Mouse (Mus musculus) limb, embryonic 11.5 days (tissue): ENCODE measurements around the gene Emilin2. TPM values are rescaled to one million over a fixed set of nuclear protein-coding genes. Genes with fewer than 3 reads are reported as not detected.
"Not testable (repeated sequence)": the region's sequence is repeated elsewhere in the genome, so short reads cannot be mapped to it uniquely, and the experiment has no call there.

Experiments
- ATAC-seq: fragments of 200-750 bp; cut with Nextera tagmentation; 2 replicates; pipeline ENCODE4 v1.8.0; 2017; ENCODE audit warnings: low read depth; ENCODE audit not compliant: insufficient number of reproducible peaks, low FRiP score, low TSS enrichment
- DNase-seq: peaks from one replicate; pipeline ENCODE4 v3.0.0-alpha.2; 2015; ENCODE audit warnings: low spot score
- H3K27ac ChIP-seq: fragments of 300-500 bp; sonication (generic); replicated peaks from 2 replicates; pipeline ENCODE4 v1.5.1; 2014; ENCODE audit warnings: low read depth, mild to moderate bottlenecking, low read length
- H3K27me3 ChIP-seq: fragments of 300-500 bp; sonication (generic); 2 replicates; pipeline ENCODE4 v1.6.1; 2014; ENCODE audit warnings: mild to moderate bottlenecking, low read length, mixed read lengths; ENCODE audit not compliant: control insufficient read depth, insufficient read depth
- H3K36me3 ChIP-seq: fragments of 300-500 bp; sonication (generic); 2 replicates; pipeline ENCODE4 v1.6.1; 2014; ENCODE audit warnings: mild to moderate bottlenecking, low read length, moderate library complexity, mixed read lengths; ENCODE audit not compliant: control insufficient read depth, insufficient read depth
- H3K4me1 ChIP-seq: fragments of 300-500 bp; sonication (generic); 2 replicates; pipeline ENCODE4 v1.6.1; 2014; ENCODE audit warnings: low read length, mixed read lengths; ENCODE audit not compliant: control insufficient read depth, insufficient read depth
- H3K4me2 ChIP-seq: fragments of 300-500 bp; sonication (generic); 2 replicates; pipeline ENCODE4 v1.6.1; 2014; ENCODE audit warnings: low read depth, mild to moderate bottlenecking, moderate library complexity; ENCODE audit not compliant: severe bottlenecking
- H3K4me3 ChIP-seq: fragments of 300-500 bp; sonication (generic); 2 replicates; pipeline ENCODE4 v1.5.1; 2014; ENCODE audit warnings: low read depth, low read length
- H3K9ac ChIP-seq: fragments of 300-500 bp; sonication (generic); 2 replicates; pipeline ENCODE4 v1.6.1; 2014; ENCODE audit warnings: mild to moderate bottlenecking, low read length
- H3K9me3 ChIP-seq: fragments of 300-500 bp; sonication (generic); 2 replicates; pipeline ENCODE4 v1.6.1; 2016; ENCODE audit warnings: low read length; ENCODE audit not compliant: control insufficient read depth
- WGBS: fragments of 180-500 bp; shearing (Covaris S2); extraction: QIAGEN DNeasy Blood & Tissue Kit; methylation state at CpG from one replicate; pipeline ENCODE4 v1.1.7; 2014; 5-methylcytosine and 5-hydroxymethylcytosine counted together
- polyA plus RNA-seq: library from polyadenylated mRNA; unstranded; fragments of >200 nt; fragmentation: Nextera tagmentation; extraction: Ambion mirVana; gene quantifications from 2 replicates; pipeline ENCODE4 v1.2.1, GENCODE M21; 2014

The Emilin2 gene
- polyA plus RNA-seq, 1 experiment from 2014 or later: 15.8 TPM

GRCm38 (mm10) chr17:71332298-71332697 lies 20.5 kb upstream of the Emilin2 start:
- Histone ChIP-seq H3K4me2 (no peak overlapping the region), H3K4me1 (no peaks in the 10 kb centered on the region), H3K9me3 (0 out of 2 replicates have a peak, but pooled peaks cover 2% of the 10 kb centered on the region), H3K36me3 (no peaks in the 10 kb centered on the region), H3K9ac (no peak overlapping the region), H3K27me3 (no peaks in the 10 kb centered on the region), H3K4me3 (no peak overlapping the region), H3K27ac (no peak overlapping the region)
- ATAC-seq: no peak
- whole genome bisulfite sequencing: 54% methylated on average over 15 of the region's 15 CpGs
- no peak for DNase-seq

DNA sequence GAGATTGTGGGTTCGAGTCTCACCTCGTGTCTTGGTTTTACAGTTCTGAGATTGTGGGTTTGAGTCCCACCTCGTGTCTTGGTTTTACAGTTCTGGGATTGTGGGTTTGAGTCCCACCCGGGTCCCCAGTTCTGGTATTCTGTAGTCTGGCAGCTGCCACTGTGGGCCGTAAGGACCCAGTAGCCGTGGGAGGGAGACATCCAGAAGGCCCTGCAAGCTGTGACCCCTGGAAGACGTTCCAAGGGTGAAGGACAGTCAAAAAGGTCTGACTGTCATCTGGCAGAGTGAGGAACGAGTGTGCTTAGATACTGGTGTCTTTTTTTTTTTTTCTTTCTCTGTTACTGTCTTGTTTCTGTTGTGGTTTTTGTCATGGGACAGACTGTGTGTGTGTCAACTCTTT lies 9.0 kb upstream of the Emilin2 start:
- not testable (repeated sequence) for ATAC-seq, H3K4me1 ChIP-seq, H3K4me2 ChIP-seq, H3K9ac ChIP-seq, H3K27me3 ChIP-seq, H3K27ac ChIP-seq, H3K9me3 ChIP-seq, H3K36me3 ChIP-seq, H3K4me3 ChIP-seq
- peak; percentile 16 for DNase-seq
- WGBS: 89% methylated on average over 8 of the region's 8 CpGs

- no peak for ATAC-seq
- DNase-seq: no peak
- H3K4me2 ChIP-seq: no peak overlapping the region
- no peak overlapping the region for H3K9ac ChIP-seq
- no peaks in the 10 kb centered on the region for H3K9me3 ChIP-seq
- 97% methylated on average over 3 of the region's 3 CpGs for WGBS
- no peaks in the 10 kb centered on the region for H3K27me3 ChIP-seq
- H3K27ac ChIP-seq: no peak overlapping the region
- H3K36me3 ChIP-seq: no peaks in the 10 kb centered on the region
- H3K4me3 ChIP-seq: no peak overlapping the region
- H3K4me1 ChIP-seq: no peaks in the 10 kb centered on the region
Measured at GRCm38 (mm10) chr17:71319361-71319760, 7.6 kb upstream of the Emilin2 start.

DNA sequence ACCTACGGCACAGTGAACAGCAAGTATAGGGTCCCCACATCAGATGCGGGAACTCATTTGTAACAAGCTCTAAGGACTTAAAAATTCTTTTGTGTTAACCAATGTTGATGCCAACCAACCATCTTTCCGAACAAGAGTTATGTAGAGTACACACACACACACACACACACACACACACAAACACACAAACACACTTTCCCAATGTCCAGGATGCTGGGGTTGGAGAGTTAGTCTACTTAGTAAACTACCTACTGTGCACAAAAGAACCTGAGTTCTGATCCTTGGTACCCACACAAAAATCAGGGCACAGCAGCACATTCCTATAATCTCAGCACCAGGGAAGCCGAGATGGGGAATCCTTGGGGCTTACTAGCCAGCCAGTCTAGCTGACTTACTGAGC lies 5.8 kb upstream of the Emilin2 start:
- 86% methylated on average over 4 of the region's 4 CpGs for WGBS
- Histone ChIP-seq H3K4me2 (no peak overlapping the region), H3K4me1 (no peaks in the 10 kb centered on the region), H3K27me3 (no peaks in the 10 kb centered on the region), H3K4me3 (no peak overlapping the region), H3K27ac (no peak overlapping the region), H3K9me3 (no peaks in the 10 kb centered on the region), H3K9ac (no peak overlapping the region), H3K36me3 (no peaks in the 10 kb centered on the region)
- ATAC-seq (no peak), DNase-seq (no peak)

DNA sequence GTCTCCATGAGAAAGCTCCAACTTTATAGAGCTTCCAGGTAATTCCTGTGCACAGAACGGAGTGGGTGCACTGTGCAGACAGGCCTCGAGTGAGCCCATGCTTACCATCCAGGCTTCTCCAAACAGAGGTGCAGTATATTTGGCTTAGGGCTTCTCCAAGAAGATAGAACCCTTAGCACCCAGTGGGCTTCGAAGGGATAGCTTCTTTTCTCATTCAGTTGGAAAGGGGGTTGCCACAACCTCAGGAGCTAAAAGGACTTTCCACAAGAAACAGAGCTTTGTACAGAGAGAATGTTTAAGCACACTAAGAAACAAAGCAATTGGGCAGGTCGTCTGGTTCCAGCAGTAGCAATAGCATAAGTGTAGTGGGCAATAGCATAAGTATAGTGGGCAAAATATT lies 2.5 kb upstream of the Emilin2 start:
- Histone ChIP-seq H3K4me1 (peaks cover 6% of the 10 kb centered on the region), H3K9ac (no peak overlapping the region), H3K4me3 (no peak overlapping the region), H3K4me2 (no peak overlapping the region), H3K9me3 (no peaks in the 10 kb centered on the region), H3K27me3 (no peaks in the 10 kb centered on the region), H3K36me3 (no peaks in the 10 kb centered on the region), H3K27ac (no peak overlapping the region)
- WGBS: 80% methylated on average over 4 of the region's 4 CpGs
- ATAC-seq (no peak), DNase-seq (no peak)

DNA sequence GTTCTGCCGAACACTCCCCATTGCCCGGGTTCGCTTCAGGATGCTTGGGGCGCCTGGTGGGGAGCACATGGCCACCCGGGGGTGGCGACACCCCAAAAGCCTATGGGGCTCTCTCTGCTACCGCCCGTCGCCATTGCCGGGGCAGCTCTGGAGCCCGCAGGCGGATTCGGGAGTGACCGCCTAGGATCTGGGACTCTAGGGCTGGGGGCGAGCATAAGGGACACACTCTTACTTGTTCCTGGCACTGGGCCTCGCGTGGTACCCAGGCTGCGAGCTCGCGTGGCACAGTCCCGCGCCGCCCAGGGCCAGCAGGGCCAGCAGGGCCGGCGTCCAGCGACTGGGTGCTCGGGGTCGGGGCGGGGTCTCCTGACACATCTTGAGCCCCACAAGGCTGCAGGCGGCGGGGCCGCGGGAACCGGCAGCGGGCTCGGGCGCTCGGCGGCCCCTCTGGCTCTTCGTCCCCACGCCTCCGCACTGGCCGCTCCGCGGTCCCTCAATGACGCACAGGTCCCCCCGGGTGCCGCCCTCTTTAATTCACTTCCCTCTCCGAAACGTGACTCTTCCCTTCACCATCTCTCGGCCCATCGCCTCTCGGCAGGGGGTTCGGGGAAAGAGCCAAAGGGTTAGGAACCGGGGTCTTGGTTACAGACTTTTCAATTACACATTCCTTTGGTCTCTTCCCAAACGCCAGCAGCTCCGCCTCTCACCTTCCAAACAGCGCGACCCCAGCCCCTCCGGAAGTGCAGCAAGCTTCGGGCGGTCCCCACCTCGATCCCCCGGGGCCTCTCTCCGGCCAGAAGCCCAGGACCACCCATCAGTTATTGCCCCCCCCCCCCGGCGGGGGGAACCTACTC lies 1.1 kb downstream of the Emilin2 start:
- Histone ChIP-seq H3K9me3 (no peaks in the 10 kb centered on the region), H3K9ac (peak overlapping the region; percentile 80), H3K4me1 (peaks cover 8% of the 10 kb centered on the region), H3K27me3 (no peaks in the 10 kb centered on the region), H3K36me3 (no peaks in the 10 kb centered on the region), H3K27ac (peak overlapping the region; percentile 45; the same call in 1 of the 2 replicates), H3K4me2 (peak overlapping the region; percentile 99), H3K4me3 (peak overlapping the region; percentile 65)
- DNase-seq (peak; percentile 72), ATAC-seq (peak; percentile 65)
- WGBS: under 1% methylated on average over 66 of the region's 67 CpGs

DNA sequence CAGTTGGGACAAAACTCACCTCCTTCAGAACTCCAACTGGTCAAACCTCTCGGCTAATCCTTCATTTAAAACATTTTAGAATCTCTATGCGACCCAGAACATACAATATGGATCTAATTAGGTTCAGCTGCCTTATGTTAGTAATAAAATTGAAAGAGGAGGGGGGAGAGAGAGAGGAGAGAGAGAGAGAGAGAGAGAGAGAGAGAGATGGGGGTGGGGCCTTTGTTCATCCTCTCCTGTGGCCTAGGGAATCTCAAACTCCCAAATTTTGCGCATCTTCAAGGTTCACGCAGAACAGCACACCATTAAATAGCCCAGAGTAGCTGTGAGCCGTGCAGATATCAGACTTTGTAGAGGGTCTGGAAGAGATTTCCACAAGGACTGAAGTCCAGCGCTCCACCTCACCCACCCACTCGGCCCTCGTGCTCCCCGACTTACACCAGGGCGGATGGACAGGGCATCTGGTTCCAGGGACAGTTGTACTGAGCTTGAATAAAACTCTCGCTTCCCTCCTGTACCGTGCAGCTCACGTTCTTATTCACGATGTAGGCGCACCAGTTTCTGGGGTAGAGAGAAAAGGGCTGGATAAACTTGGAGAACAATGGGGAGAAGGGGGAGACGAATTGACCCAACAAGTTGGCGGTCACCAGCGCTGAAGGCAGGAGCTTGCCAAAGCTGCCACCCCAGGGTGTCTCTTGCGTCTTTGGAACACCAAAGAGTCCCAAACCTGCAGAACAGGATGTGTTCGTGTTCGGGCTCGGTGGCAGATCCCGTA lies 1.9 kb downstream of the Emilin2 start:
- Histone ChIP-seq H3K36me3 (no peaks in the 10 kb centered on the region), H3K4me1 (peaks cover 8% of the 10 kb centered on the region), H3K27me3 (no peaks in the 10 kb centered on the region), H3K4me3 (peak overlapping the region; percentile 65), H3K9ac (peak overlapping the region; percentile 80), H3K27ac (peak overlapping the region; percentile 45; the same call in 1 of the 2 replicates), H3K9me3 (no peaks in the 10 kb centered on the region), H3K4me2 (peak overlapping the region; percentile 99)
- DNase-seq (peak; percentile 71), ATAC-seq (peak; percentile 7; the same call in 1 of the 2 replicates)
- 1% methylated on average over 23 of the region's 23 CpGs for WGBS

DNA sequence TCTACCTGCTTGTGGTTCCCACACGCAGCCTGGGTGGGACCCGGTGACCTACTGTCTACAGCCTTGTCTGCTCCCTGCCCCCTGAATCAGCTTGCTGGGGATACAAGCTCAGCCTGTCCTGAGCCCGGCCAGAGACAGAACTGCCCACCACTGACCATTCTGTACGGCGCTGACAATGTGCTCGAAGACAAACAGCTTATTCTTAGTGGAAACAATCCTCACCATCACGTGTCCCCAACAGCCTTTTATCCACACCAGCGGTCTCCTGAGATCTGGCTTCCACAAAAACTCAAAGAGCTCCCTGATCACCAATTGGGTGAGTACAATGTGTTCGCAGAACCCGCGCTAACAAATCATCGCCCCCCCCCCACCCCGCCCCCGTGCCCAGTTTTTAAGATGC lies 2.6 kb downstream of the Emilin2 start:
- no peak overlapping the region for H3K27ac ChIP-seq
- peak; percentile 39 for DNase-seq

More for the DNA sequence above, 2.6 kb downstream of the Emilin2 start:
- Histone ChIP-seq H3K4me2 (peak overlapping the region; percentile 99), H3K9ac (peak overlapping the region; percentile 27), H3K9me3 (no peaks in the 10 kb centered on the region), H3K4me3 (0 out of 2 replicates have a peak overlapping the region, but pooled peaks have one; percentile 2), H3K36me3 (no peaks in the 10 kb centered on the region), H3K27me3 (no peaks in the 10 kb centered on the region), H3K4me1 (peaks cover 8% of the 10 kb centered on the region)
- WGBS: 26% methylated on average over 14 of the region's 14 CpGs
- ATAC-seq: no peak
